Mouse (Mus musculus) liver, postnatal 0 days (tissue): Measurements from ENCODE around the gene Mfsd4b2. TPM values are rescaled to one million over a fixed set of nuclear protein-coding genes. Genes with fewer than 3 reads are reported as not detected.
"Not testable (repeated sequence)": the region's sequence is repeated elsewhere in the genome, so short reads cannot be mapped to it uniquely, and the experiment has no call there.

Experiments used
- ATAC-seq: fragments of 200-750 bp; cut with Nextera tagmentation; 2 replicates; pipeline ENCODE4 v1.8.0; 2017; ENCODE audit warnings: mild to moderate bottlenecking, moderate library complexity
- DNase-seq: peaks from one replicate; pipeline ENCODE4 v3.0.0-alpha.2; 2016
- H3K27ac ChIP-seq: fragments of 300-500 bp; sonication (generic); 2 replicates; pipeline ENCODE4 v1.5.1; 2014; ENCODE audit warnings: antibody characterized with exemption, moderate library complexity, mild to moderate bottlenecking, low read depth
- H3K27me3 ChIP-seq: fragments of 300-500 bp; sonication (generic); 2 replicates; pipeline ENCODE4 v1.6.1; 2014; ENCODE audit warnings: low read length, control low read depth, mixed read lengths; ENCODE audit not compliant: insufficient read depth
- H3K36me3 ChIP-seq: fragments of 300-500 bp; sonication (generic); replicated peaks from 2 replicates; pipeline ENCODE4 v1.6.1; 2014; ENCODE audit warnings: mild to moderate bottlenecking, control low read depth, low read length, moderate library complexity, mixed read lengths; ENCODE audit not compliant: insufficient read depth
- H3K4me1 ChIP-seq: fragments of 300-500 bp; sonication (generic); 2 replicates; pipeline ENCODE4 v1.6.1; 2014; ENCODE audit warnings: antibody characterized with exemption, mild to moderate bottlenecking, control low read depth; ENCODE audit not compliant: insufficient read depth
- H3K4me2 ChIP-seq: fragments of 300-500 bp; sonication (generic); 2 replicates; pipeline ENCODE4 v1.6.1; 2014; ENCODE audit warnings: low read depth, mild to moderate bottlenecking, low read length, moderate library complexity, mixed read lengths
- H3K4me3 ChIP-seq: fragments of 300-500 bp; sonication (generic); 2 replicates; pipeline ENCODE4 v1.5.1; 2014; ENCODE audit warnings: low read depth, low read length
- H3K9ac ChIP-seq: fragments of 300-500 bp; sonication (generic); replicated peaks from 2 replicates; pipeline ENCODE4 v1.6.1; 2014; ENCODE audit warnings: mild to moderate bottlenecking, moderate library complexity
- H3K9me3 ChIP-seq: fragments of 300-500 bp; sonication (generic); 2 replicates; pipeline ENCODE4 v1.6.1; 2016; ENCODE audit warnings: mild to moderate bottlenecking, control low read depth, low read length, mixed read lengths
- CTCF ChIP-seq: sonication (generic); IDR thresholded peaks from 2 replicates; pipeline ENCODE4 v1.5.1; 2016; ENCODE audit warnings: antibody characterized with exemption, low read depth
- EP300 ChIP-seq: IDR thresholded peaks from 2 replicates; pipeline ENCODE4 v1.6.1; 2016; ENCODE audit warnings: antibody characterized with exemption, low read depth, mild to moderate bottlenecking
- WGBS: fragments of 180-500 bp; shearing (Covaris S2); extraction: QIAGEN DNeasy Blood & Tissue Kit; methylation state at CpG from one replicate; pipeline ENCODE4 v1.1.7; 2014; ENCODE audit not compliant: insufficient replicate concordance; 5-methylcytosine and 5-hydroxymethylcytosine counted together
- polyA plus RNA-seq: library from polyadenylated mRNA; unstranded; fragments of >200 nt; fragmentation: Nextera tagmentation; extraction: Ambion mirVana; gene quantifications from 2 replicates; pipeline ENCODE4 v1.2.1, GENCODE M21; 2015

The Mfsd4b2 gene
- polyA plus RNA-seq, 1 experiment from 2014 or later = not detected

DNA sequence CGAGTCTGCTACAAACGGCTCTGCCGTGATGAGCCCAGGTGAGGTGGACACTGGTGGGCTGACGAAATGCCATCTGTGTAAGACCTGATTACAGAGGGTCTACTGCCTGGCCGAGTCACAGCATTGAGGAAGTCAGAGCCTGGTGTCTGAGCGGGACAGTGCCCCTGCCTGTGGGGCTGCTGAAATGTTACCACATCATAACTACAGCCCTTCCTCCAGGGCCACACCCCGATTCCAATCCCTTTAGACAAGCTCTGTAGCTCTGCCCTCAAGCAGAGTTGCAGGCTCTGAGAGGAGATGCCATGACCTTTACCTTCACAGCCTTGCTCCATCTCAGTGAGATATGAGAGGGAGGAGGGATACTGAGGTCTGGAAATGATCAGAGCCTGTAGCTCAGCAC is 9.8 kb upstream of the Mfsd4b2 start:
- ATAC-seq = no peak
- Histone ChIP-seq H3K4me2 (no peak overlapping the region), H3K4me3 (no peak overlapping the region), H3K9ac (no peak overlapping the region), H3K27me3 (no peaks in the 10 kb centered on the region), H3K36me3 (no peaks in the 10 kb centered on the region), H3K4me1 (no peaks in the 10 kb centered on the region), H3K9me3 (no peaks in the 10 kb centered on the region), H3K27ac (no peak overlapping the region)
- WGBS = 51% methylated on average over 7 of the region's 7 CpGs
- no peak for DNase-seq
- TF ChIP-seq CTCF = no peak
- TF ChIP-seq EP300 = no peak

DNA sequence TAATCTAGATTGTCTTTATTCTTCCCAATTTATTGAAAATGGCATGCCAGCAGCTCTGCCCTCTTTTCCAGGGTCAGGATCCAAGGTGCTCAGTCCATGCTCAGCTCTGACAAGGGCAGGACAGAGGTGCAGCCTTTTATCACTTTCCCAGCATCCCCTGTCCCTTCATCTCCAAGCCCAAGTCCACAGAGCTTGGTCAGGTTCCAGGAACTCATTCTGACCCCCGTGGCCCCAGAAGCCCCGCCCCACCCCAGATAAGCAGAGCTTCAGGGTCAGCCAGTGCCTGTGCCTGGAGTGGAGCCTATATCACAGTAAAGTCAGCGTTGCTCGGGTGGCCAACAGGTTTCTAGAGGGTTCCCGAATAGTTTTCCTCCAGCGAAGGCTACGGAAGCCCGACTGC is 2.2 kb downstream of the Mfsd4b2 start:
- H3K27ac ChIP-seq, H3K4me3 ChIP-seq, H3K4me1 ChIP-seq, H3K9ac ChIP-seq, H3K27me3 ChIP-seq, H3K36me3 ChIP-seq, H3K4me2 ChIP-seq, H3K9me3 ChIP-seq: not testable (repeated sequence)
- WGBS = 60% methylated on average over 8 of the region's 8 CpGs
- ATAC-seq (peak; percentile 56), DNase-seq (peak; percentile 49)

DNA sequence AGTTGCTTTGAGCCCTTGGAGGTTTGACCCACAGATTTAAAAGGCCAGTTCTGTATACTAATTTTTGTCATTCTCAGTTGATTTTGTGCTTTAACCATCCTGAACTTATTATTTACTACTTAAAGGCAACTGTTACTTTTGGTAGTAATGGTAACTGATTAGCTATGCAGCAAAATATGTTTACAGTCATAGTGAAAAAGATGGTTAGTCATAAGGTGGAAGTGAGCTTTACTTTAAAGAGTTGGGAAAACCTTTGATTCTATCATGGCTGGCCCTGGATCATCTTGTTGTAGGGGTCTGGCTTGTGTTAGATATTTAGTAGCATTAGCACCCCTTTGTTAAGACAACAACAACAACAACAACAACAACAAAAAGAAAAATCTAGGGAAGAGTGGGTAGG is 14.1 kb downstream of the Mfsd4b2 start:
- Histone ChIP-seq H3K4me3 (no peak overlapping the region), H3K27ac (no peak overlapping the region), H3K36me3 (no peaks in the 10 kb centered on the region), H3K4me2 (no peak overlapping the region), H3K9me3 (no peaks in the 10 kb centered on the region), H3K4me1 (no peaks in the 10 kb centered on the region), H3K27me3 (no peaks in the 10 kb centered on the region), H3K9ac (no peak overlapping the region)
- no peak for DNase-seq
- TF ChIP-seq CTCF (no peak), EP300 (no peak)
- ATAC-seq = no peak

DNA sequence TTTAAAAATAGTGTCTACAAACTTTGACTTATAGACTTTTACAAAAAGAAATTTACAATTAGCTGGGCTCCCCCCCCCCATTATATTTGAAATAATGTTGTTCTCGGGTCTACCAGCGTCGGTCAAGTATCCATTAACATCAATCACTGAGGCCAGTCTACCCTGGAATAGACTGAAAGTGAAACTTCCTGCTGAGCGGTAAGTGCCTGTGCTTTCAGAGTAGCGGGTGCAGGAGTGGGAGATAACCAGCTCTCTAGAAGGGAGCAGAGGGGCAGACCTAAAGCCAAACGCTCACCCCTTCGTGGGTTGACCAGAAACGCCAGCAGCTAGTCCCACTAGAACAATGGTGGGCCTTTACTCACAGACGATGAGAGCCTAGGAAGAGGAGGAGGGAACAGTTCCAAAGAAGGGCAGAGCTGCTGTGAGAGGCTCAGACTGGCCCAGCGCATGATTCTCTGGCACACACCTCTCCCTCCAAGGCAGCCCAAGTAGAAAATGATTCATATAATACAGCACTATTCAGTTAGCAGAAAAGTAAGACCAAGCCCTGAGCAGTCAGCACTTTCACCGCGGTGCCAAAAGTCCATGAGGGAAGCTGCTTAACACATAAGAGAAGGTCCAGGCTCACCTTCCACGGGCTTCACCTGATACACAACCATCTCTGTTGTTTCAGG is 17.8 kb downstream of the Mfsd4b2 start:
- no peaks in the 10 kb centered on the region for H3K36me3 ChIP-seq
- DNase-seq = no peak
- no peaks in the 10 kb centered on the region for H3K9me3 ChIP-seq
- WGBS = 56% methylated on average over 13 of the region's 13 CpGs
- ATAC-seq = no peak
- no peak overlapping the region for H3K27ac ChIP-seq
- H3K9ac ChIP-seq = 0 out of 2 replicates have a peak overlapping the region, but pooled peaks have one; percentile 16
- no peak overlapping the region for H3K4me3 ChIP-seq
- no peaks in the 10 kb centered on the region for H3K27me3 ChIP-seq
- TF ChIP-seq CTCF (no peak), EP300 (no peak)
- H3K4me1 ChIP-seq = no peaks in the 10 kb centered on the region
- H3K4me2 ChIP-seq = peak overlapping the region; percentile 26; the same call in 1 of the 2 replicates

DNA sequence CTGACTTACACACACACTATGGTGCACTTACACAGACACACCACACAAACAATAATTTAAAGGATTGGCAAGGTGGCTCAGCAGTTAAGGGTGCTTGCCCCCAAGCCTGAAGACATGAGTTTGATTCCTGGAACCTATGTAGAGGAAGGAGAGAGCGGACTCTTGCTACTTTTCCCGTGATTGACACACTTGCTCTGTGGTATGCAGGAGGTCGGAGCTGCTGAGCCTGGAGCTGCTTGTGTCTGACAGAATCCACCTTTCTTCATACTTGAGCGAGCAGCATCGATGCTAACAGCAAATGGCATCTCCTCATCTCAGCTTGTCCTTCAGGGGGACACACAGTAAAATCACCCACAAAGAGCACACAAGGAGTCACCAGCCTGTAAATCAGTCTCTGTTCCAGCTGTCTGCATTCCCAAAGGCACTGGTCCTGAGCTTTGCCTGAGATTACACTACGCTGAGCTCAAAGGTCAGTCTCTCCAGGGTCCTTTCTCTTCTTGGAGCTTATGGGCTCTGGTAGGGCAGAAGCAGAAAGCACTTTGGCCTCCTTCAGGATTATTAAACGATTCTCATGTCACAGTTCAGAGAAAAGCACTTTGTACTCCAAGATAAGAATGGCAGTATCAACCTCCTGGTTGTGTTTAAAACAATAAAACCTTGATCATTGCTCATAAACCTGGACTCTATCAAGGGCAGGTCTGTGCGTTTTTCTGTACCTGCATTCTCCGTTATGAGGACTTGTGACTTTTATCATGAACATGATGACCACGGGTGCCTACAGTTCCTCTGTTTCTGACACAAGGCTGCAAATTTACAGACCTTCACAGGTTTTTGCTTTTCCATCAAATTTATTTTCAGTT is 19.7 kb downstream of the Mfsd4b2 start:
- no peaks in the 10 kb centered on the region for H3K27me3 ChIP-seq
- H3K36me3 ChIP-seq = no peaks in the 10 kb centered on the region
- ATAC-seq (no peak), DNase-seq (no peak)
- H3K4me1 ChIP-seq = no peaks in the 10 kb centered on the region
- H3K9ac ChIP-seq = no peak overlapping the region
- H3K9me3 ChIP-seq = no peaks in the 10 kb centered on the region
- WGBS = 70% methylated on average over 10 of the region's 10 CpGs
- H3K4me3 ChIP-seq = no peak overlapping the region
- H3K4me2 ChIP-seq = no peak overlapping the region
- TF ChIP-seq CTCF (no peak), EP300 (no peak)
- no peak overlapping the region for H3K27ac ChIP-seq

DNA sequence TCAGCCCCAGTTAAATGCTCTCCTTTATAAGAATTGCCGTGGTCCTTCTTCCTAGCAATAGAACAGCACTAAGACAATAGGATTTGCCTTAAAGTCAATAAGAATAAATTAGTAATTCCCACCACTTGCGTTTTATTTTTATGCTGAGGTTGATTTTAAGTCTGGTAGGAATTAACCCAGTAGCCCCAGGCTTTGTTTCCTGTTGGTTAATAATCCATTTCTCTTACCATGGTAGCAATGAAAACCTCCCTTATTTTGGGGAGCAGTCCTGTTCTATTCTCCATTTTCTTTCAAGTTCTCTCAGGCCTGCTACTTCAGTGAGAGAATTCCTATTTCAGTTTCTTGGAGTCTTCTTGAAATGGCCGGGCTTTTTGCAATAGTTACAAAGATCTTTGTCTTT is 22.5 kb downstream of the Mfsd4b2 start:
- Histone ChIP-seq H3K4me3 (no peak overlapping the region), H3K36me3 (no peaks in the 10 kb centered on the region), H3K4me1 (0 out of 2 replicates have a peak, but pooled peaks cover 4% of the 10 kb centered on the region), H3K9me3 (no peaks in the 10 kb centered on the region), H3K27ac (no peak overlapping the region), H3K4me2 (no peak overlapping the region), H3K27me3 (no peaks in the 10 kb centered on the region), H3K9ac (no peak overlapping the region)
- ATAC-seq = no peak
- TF ChIP-seq EP300 (no peak), CTCF (no peak)
- 71% methylated on average over 3 of the region's 3 CpGs for WGBS
- no peak for DNase-seq
